Mouse (Mus musculus): Measurements from ENCODE around the gene Jak1. TPM values are rescaled to one million over a fixed set of nuclear protein-coding genes. Genes with fewer than 3 reads are reported as not detected.

Jak1 gene
- total RNA-seq, 2 experiments from 2014 or later = 122 to 124 TPM

DNA sequence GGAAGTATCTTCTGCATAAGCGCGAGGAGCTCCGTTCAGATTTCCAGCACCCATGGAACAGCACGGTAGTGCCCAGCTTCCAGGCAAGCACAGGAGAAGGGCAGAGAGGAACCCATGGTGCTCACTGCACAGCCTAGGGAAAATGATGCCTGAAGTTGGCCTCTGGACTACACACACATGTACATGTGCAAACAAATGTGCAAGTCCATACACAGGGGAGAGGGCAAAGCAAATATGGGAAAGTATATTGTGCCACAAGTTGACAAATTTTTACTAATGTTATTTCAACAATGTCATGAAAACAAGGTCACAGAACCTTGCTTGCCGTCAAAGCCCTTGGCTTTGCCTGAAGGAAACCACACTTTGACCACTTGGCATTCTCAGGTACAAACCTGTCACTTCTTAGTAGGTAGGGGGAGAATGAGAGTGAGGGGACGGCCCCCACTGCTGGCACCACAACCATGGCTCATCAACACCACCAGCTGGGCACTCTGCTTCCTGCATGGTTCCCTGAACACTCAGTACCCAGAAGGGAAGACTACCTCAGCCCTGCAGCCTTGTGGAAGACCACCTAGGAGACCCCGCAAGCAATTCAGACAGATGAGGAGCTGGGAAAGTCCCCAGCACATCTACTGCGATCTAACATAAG is 65.5 kb downstream of the Jak1 start:
- intact Hi-C loops (cut with DNase I) = loop anchor here (5.0 kb wide), 1 partner anchor 63 kb away; no protein-coding TSS in a partner anchor
- DNase-seq (ENCODE audit: low spot score in 2 of 2) = no peak

DNA sequence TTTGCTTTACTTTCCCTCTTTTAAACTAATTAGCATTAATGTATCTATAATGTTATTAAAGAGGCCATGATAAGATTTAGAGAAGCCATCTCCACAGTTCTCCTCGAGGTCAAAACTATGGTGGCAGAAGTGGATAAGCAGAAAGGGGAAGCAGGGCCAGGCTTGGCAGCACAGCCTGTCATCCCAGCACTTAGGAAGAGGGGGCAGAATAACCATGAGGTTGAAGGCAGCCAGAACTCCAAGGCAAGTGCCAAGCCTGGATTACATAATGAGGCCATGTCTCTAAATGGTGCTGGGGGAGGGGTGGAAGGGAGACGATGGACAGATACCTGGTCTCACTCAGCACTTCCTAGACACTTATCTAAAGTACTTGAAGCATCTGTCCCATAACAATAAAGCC is 66.7 kb downstream of the Jak1 start:
- intact Hi-C loops (cut with DNase I) = loop anchor here (5.0 kb wide), 1 partner anchor 64 kb away; no protein-coding TSS in a partner anchor
- peak; percentile 45 to 59 for DNase-seq (ENCODE audit: low spot score in 2 of 2)

DNA sequence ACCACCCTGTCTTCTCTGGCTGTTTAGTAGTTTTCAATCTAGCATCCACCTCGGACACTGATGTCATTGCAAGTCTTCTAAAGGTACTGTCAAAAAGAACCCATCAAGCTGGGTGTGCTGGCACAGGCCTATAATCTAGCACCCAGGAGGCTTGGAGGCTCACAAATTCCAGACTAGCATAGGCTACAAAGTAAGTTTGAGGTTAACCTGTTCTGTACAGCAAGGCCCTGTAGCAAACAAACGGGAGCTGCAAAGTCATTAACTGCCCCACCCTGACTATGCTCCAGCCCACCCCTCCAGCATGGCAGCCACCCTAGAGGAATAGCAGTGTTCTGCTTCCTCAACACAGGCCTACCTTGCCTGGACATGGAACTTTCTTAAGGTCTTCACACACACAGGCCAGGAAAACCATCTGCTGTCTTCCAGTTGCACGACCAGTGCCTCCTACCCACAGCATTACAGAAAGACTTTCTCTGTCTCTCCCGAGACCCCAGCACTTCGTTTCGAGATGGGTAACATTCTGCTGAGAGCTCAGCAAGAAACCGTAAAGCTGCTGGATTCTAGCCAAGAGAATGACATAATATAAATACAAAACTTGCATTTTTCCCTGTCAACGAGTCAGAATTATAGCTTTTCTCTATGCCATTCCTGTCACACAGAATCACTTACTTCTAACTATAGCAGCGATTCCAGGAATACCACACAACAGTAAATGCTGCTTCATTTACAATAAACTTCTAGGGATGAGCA is 67.5 kb downstream of the Jak1 start:
- intact Hi-C loops (cut with DNase I) = loop anchor here (5.0 kb wide), 1 partner anchor 65 kb away; no protein-coding TSS in a partner anchor
- DNase-seq (ENCODE audit: low spot score in 2 of 2) = peak in 1 of 2 experiments; percentile 18

DNA sequence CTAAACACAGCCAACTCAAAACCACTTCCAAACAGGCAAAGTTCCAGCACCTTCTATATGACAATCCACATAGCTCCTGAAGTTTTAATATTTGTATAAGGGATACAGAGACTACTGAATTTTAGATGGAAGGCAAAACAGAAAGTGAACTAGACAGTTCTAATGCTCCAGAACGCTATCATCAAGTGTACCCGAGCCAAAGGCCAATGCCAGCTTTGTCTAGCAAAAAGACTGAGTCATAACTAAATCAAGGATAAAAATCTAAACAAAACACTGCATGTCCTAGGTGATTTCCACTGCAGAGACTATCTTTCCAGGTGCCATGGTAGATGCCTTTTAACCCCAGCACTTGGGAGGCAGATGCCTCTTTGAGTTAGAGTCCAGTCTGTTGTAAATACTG is 68.7 kb downstream of the Jak1 start:
- no peak for DNase-seq (ENCODE audit: low spot score in 2 of 2)
- intact Hi-C loops (cut with DNase I) = loop anchor here (5.0 kb wide), 1 partner anchor 66 kb away; no protein-coding TSS in a partner anchor

DNA sequence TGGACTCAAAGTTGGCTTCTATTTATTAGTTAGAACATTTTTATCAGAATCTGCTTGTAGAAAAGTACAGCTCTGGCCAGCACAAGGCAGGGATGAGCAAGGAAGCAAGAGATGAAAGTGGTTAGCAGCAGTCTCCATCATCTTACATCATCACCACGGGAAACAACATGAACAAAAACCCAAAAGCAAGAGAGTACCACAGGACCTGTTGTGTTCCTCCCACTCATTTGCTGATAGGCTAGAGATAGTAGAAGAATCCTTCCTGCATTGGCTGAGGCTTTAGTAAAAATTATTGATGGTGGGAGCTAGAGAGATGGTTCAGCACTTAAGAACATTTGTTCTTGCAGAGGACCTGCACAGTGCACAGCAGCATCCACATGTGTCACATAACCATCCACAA is 70.9 kb downstream of the Jak1 start:
- DNase-seq (ENCODE audit: low spot score in 2 of 2) = no peak
- intact Hi-C loops (cut with DNase I) = no loop called here

DNA sequence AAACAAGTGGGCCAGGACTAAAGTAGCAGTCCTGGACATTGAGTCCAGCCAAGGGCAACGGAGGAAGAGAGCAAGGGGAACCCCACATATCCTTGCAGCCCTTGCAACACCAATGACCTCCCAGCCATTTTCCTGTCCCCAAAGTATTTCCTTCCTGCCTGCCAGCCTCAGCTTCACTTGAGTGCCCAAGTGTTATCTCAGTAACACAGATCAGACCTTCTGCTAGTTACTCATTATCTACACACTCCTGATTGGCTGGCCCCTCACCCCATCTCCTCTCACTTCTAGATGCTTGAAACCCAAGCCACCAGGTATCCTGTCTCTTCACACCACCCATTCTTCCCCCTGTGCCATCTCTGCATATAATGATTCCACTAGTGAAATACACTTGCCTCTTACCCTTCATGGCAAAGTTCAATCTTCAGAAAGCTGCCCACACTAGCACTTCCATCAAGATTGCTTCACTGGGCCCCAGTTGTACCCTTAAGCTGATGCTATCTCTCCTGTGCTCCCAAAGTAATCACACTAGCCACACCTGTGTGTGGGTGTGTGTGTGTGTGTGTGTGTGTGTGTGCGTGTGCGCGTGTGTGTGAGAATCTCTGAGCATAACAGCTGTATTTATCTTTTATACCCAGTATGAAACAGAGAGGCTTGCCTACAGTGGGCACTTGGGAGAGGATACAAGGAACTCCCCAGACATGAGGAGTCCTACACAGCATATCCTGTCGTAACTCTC is 72.7 kb downstream of the Jak1 start:
- intact Hi-C loops (cut with DNase I) = no loop called here
- no peak for DNase-seq (ENCODE audit: low spot score in 2 of 2)

DNA sequence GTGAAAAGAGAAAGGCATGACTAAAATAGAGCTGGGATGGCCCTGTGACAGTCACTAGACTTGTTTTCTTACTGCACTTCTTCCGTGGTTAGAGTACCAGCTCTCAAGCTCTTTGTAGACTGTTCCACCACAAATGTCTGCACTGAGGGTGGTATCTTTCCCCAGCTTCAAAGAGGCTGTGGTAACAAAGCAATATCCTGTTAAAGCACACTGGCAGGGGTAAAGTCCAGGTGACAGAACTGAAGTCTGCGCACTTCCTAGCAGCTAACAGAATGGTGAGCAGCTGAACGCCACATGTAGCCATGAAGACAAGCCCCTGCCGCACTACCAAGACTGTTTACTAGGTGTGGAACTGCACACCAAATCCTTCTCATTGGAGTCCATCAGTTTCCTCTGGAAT is 77.7 kb downstream of the Jak1 start:
- intact Hi-C loops (cut with DNase I) = no loop called here
- DNase-seq (ENCODE audit: low spot score in 2 of 2) = no peak

DNA sequence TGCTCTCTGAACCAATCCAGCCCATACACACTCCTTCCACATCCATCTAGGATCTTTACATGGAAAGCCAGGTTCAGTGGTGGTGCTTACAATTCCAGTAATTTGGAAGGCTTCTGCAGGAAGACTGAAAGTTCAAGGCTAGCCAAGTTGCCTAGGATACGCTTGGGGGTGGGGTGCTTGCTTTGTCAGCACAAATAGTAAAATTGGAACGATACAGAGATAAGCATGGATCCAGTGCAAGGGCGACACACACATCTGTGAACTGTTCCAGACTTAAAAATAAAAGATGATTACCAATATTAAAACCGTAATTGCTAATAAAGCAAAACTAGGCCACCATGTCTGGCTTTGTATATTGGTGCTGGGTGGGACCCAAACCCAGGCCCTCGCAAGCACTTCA is 78.5 kb downstream of the Jak1 start:
- DNase-seq (ENCODE audit: low spot score in 2 of 2) = no peak

DNA sequence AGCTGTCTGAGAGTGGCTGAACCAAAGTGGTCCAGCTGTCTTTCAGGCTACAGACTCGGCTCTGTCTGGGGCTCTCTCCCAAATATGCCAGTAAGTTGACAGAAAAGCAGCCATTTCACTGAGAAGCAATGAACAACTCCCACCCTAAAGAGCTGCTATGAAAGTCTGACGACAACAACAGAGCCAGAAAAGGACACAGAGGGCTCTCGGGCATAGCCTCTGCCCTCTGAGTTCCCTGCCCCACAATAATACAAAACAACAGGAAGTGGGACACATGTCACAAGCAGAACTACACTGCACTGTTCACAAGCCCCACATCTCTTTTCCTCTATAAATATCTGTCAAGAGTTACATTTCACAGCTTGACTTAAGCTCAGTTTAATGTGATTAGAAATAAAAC is 79.9 kb downstream of the Jak1 start:
- DNase-seq (ENCODE audit: low spot score in 2 of 2) = no peak
- intact Hi-C loops (cut with DNase I) = no loop called here

More for the DNA sequence above, 78.5 kb downstream of the Jak1 start:
- intact Hi-C loops (cut with DNase I) = no loop called here

DNA sequence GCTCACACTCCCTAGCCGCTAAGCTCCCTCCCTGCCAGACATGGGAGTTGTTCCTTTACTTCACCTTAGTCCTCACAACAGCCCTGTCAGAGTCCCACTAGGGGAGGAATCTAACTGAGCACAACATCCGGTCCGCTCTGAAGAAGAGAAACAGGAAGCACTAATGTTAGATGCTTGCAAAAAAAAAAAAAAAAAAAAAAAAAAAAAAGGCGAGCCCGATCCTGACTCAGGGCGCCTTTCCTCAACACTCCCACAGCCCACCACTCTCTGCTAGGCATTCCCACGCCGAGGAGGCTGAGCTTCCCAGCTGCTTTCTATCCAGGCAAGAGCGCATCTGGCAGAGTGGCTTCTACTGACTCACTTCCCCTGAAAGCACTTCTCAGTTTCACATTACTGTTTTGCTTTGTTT is 82.5 kb downstream of the Jak1 start:
- intact Hi-C loops (cut with DNase I) = no loop called here
- peak in 1 of 2 experiments; percentile 67 for DNase-seq (ENCODE audit: low spot score in 2 of 2)

DNA sequence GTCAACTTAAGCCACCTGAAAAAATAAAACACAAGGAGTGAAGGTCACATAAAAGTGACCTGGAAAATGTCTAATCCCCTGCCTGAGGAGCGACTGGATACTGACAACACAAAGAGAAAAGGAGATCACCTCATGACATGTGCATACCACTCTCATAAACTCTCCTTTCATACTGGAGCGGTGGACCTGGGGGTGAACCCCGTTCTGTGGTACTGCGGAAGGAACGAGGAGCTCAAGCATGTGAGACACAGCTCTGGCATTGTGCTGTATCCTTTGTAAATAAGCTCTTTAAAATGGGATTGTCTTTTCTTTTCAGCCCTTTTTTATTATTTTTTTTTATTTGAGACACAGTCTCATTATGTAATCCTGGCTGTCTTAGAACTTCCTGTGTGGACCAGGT is 84.4 kb downstream of the Jak1 start:
- no peak for DNase-seq (ENCODE audit: low spot score in 2 of 2)
- intact Hi-C loops (cut with DNase I) = no loop called here

DNA sequence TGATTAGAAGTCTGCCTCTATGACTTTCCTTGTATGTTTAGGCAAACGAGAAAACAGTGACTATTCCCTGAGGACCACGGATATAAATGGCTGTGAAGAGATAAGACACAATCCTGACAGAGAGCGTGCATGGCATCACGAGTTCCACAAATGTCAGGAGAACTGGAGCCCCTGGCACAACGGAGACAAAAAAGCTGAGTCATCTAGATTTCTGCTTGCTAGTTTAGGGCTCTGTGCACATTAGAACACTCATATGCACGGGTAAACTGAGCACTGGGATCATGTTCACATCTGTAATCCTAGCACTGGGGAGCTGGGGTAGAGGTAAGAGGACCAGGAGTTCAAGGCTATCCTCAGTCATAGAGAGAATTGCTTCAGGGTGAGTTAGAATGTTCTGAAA is 85.2 kb downstream of the Jak1 start:
- intact Hi-C loops (cut with DNase I) = no loop called here
- no peak for DNase-seq (ENCODE audit: low spot score in 2 of 2)

DNA sequence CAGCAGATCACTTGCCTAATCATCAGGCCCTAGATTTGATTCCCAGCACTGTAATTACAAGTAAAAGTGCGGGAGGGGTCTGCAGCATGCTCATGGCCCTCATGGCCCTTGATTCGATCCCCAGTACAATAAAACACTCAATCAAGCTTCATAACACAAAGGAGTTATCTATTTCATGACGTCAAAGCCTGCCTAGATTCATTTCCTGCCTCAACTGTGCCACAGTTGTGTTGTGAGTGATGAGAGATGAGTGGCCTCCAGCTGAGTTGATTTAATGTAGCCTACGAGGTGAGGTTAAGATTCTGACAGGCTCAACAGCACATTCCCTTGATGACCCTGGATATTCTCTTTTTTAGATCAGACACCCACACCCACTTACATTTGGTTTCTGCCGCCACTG is 86.0 kb downstream of the Jak1 start:
- intact Hi-C loops (cut with DNase I) = no loop called here
- no peak for DNase-seq (ENCODE audit: low spot score in 2 of 2)

DNA sequence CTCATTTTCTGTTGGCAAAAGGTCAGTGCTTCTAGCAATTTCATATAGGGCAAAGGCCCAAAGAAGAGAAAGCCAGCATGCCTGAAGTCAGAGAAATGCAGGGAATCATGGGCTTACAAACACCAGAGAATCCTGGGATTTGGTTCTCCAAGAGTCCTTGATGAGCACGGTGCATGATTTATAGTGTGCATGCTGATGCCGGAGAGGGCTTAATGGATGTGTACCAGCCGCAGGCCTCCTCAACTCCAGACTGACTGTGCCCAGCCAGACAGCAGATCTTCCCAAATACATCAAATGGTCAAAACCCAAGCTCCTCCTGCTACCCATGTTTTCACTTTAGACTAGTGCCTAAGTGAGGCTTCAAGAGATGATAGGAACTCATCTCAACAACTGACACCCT is 87.3 kb downstream of the Jak1 start:
- DNase-seq (ENCODE audit: low spot score in 2 of 2) = no peak
- intact Hi-C loops (cut with DNase I) = no loop called here

DNA sequence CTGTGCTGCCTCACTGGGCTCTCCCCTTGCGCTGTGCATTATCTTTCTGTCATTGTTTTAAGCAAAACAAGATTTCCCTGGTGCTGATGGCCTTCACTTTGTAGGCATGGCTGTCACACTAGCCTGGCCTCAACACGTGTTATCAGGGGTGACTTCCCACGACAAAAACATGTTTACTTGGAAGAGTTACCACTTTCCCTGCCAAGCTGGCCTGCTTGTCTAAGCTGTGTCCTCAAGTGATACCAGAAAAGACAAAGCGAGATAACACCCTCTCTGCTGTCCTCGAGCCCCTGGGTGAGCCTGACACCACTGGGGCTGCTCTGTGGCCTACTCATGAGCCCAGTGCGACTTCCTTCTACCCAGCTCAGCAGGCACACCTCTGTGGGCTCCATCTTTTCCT is 89.0 kb downstream of the Jak1 start:
- DNase-seq (ENCODE audit: low spot score in 2 of 2) = no peak
- intact Hi-C loops (cut with DNase I) = no loop called here

DNA sequence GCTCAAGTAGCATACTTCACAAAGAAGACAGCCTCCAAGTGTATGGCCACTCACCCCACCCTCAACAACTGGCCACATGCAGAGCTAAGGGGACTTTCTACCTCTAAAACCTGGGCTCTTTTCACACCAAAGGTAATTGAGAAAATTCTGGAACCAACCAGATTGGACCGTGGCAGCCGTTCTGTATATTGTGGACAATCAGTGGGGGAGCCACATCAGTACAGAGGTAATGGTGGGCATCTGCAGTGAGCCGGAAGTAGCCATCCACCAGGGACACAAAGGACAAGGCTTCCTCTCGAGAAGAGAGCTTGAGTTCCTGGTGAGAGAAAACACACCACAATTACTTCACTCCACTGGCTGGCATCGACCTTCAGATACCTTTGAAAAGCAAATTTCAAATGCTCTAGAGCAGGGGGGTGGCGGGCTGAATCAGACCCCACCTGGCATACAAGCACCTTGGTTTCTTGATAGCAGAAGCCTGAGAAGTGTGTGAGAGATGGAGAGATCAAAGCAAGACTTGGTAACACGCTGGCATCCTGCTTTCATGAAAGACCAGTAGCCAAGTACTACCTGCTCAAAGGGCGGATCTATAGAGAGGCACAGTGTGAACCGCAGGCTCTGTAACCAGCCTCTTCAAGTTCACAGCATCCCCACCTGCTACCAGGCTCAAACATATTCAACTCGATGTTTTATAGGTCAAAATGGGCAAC is 90.0 kb downstream of the Jak1 start:
- DNase-seq (ENCODE audit: low spot score in 2 of 2) = no peak
- intact Hi-C loops (cut with DNase I) = no loop called here

DNA sequence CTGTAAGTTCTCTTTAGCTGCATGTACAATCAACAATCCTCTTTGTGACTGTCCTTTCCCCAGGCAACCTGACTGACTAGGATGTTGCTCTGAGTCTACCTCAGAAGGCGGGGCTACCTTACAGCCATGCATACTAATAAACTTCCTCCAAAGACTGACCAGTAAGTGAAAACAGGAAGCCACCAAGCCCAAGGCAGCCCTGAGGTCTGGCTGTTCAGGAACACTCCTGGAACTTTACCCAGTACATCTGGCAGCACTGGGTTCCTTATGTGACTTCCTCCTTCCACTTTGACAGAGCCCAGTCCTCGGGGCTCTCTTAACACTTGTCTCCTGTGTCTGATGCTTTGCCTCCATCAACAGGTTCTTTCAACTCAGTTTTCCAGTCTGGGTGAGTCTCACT is 92.3 kb downstream of the Jak1 start:
- intact Hi-C loops (cut with DNase I) = no loop called here
- DNase-seq (ENCODE audit: low spot score in 2 of 2) = no peak

DNA sequence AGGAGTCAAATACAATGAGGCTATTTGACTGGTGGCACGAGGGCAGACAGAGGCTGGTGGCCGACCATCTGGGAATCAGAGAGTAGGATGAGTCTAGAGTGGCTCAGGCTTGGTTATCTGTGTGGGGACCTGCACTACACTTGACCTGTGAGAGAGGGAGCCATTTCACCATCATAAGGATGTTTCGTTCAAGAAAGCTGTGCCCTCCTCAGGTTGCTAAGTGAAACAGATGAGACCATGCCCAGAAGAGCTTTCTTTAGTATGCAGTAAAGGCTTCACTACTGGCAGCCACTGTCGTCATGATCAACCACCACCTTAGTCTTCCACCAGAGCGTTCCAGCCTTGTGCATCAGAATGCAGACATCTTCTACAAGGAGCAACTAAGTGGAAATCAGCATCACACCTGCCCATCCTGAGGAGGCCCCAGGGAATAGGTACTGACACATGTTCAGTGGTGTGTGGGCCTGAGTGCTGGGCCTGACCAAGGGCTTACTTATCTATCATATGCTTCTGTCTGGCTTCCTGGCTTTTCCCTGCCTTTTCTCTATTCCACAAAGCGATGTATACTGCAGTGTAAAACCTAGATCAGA is 96.8 kb downstream of the Jak1 start:
- DNase-seq (ENCODE audit: low spot score in 2 of 2) = peak in 1 of 2 experiments; percentile 57

DNA sequence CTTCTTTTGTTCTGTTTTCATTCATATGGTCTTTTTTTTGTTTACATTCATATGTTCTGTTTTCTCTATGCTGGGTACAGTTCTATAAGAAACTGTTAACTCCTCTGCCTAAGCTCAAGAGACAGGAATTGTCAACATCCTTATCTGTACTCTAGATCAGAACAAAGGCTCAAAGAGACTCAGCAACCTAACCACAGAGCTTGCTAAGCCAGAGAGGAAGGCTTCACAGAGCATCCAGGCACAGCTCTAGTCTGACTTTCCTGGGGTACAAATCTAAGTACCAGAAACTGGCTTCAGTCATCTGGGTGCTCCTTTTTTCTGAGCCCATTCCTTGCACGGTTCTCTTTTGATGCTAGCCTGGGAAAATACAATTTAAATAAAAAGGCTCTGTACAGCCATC is 97.3 kb downstream of the Jak1 start:
- intact Hi-C loops (cut with DNase I) = loop anchor here (5.0 kb wide), 2 partner anchors 155 to 200 kb away; no protein-coding TSS in a partner anchor
- no peak for DNase-seq (ENCODE audit: low spot score in 2 of 2)

More for the DNA sequence above, 96.8 kb downstream of the Jak1 start:
- intact Hi-C loops (cut with DNase I) = loop anchor here (5.0 kb wide), 2 partner anchors 154 to 199 kb away; no protein-coding TSS in a partner anchor

All from left cerebral cortex, postnatal 25 days (tissue).